In the genomic region with DNA sequence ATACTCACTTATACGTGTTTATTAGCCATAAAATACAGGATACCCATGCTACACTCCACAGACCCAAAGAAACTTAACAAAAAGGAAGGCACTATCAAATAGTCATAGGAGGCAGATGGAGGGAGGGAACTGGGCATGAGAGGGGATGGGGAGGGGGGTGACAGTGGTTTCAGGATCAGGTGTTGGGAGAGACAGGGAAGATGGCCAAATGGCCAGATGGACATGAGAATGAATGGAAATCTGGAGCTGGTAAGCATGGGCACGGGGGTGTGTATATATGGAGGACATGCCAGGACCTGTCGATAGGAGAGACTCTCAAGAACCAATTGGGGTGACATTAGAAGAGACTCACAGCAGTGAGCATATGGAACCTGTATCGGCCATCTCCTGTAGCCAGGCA, we compare ENCODE assay signal across 23 mouse cellular contexts.
"Had no signal": no experiment of that assay in that cellular context is flagged by ENCODE, and none has a peak within 500 bp of the region (broad histone marks: within the 10 kb centered on the region; RNA-seq: fewer than 3 reads in every experiment).

No protein-coding gene starts in this region.

- DNase-seq: gastrocnemius, postnatal 14 days; gastrocnemius, postnatal 36 days; heart, adult 18-20 months; heart, postnatal 14 days; heart, postnatal 36 days; kidney, adult 11 months; kidney, adult 2 months; kidney, adult 9 months; kidney, postnatal 14 days; kidney, postnatal 36 days; layer of hippocampus, adult 9-11 months; layer of hippocampus, postnatal 36 days had no signal

- H3K4me3 ChIP-seq: heart, embryonic 13.5 days; heart, embryonic 15.5 days; kidney, embryonic 15.5 days; limb, embryonic 13.5 days; limb, embryonic 15.5 days; liver, embryonic 12.5 days had no signal

- ATAC-seq: hindbrain, embryonic 16.5 days; intestine, embryonic 16.5 days; liver, embryonic 12.5 days had no signal

- H3K27ac ChIP-seq: heart, embryonic 13.5 days; heart, embryonic 15.5 days; hindbrain, embryonic 14.5 days; kidney, embryonic 15.5 days; kidney, postnatal 0 days; limb, embryonic 13.5 days; limb, embryonic 15.5 days; liver, embryonic 12.5 days; liver, embryonic 14.5 days had no signal
